Mouse (Mus musculus): Measurements from ENCODE around the gene Art3. TPM values are rescaled to one million over a fixed set of nuclear protein-coding genes. Genes with fewer than 3 reads are reported as not detected.

The Art3 gene
- polyA plus RNA-seq, 1 experiment from 2014 or later, result 13.5 TPM

GRCm38 (mm10) chr5:92395764-92396163 lies 64.1 kb downstream of the Art3 start:
- DNase-seq (ENCODE audit: low spot score), result no peak
- Histone ChIP-seq H3K9me3 (ENCODE audit: control insufficient read depth, low read length) (no peaks in the 10 kb centered on the region), H3K27ac (replicated peaks) (no peak overlapping the region), H3K4me1 (replicated peaks; ENCODE audit: control insufficient read depth, insufficient read depth) (no peaks in the 10 kb centered on the region), H3K4me3 (ENCODE audit: low read depth, low read length) (no peak overlapping the region), H3K36me3 (ENCODE audit: control insufficient read depth, insufficient read depth, low read length) (no peaks in the 10 kb centered on the region), H3K9ac (ENCODE audit: low read length) (no peak overlapping the region), H3K4me2 (replicated peaks; ENCODE audit: low read depth) (no peak overlapping the region), H3K27me3 (ENCODE audit: control insufficient read depth, insufficient read depth, low read length) (no peaks in the 10 kb centered on the region)
- TF ChIP-seq EP300 (optimal IDR thresholded peaks at IDR 0.05) (no peak), CTCF (IDR thresholded peaks at IDR 0.05; ENCODE audit: low read depth) (no peak)
- ATAC-seq (ENCODE audit: low FRiP score, low TSS enrichment), result no peak
- WGBS, result 84% methylated on average over 3 of the region's 3 CpGs

GRCm38 (mm10) chr5:92396476-92396875 lies 64.8 kb downstream of the Art3 start:
- H3K9me3 ChIP-seq (ENCODE audit: control insufficient read depth, low read length), result no peaks in the 10 kb centered on the region
- ATAC-seq (ENCODE audit: low FRiP score, low TSS enrichment), result no peak

GRCm38 (mm10) chr5:92398153-92398552 lies 66.5 kb downstream of the Art3 start:
- ATAC-seq (ENCODE audit: low FRiP score, low TSS enrichment), result peak; percentile 84
- no peaks in the 10 kb centered on the region for H3K27me3 ChIP-seq (ENCODE audit: control insufficient read depth, insufficient read depth, low read length)
- H3K4me3 ChIP-seq (ENCODE audit: low read depth, low read length), result no peak overlapping the region
- 21% methylated on average over 5 of the region's 5 CpGs for WGBS
- no peaks in the 10 kb centered on the region for H3K9me3 ChIP-seq (ENCODE audit: control insufficient read depth, low read length)
- peak; percentile 78 for DNase-seq (ENCODE audit: low spot score)
- H3K4me2 ChIP-seq (replicated peaks; ENCODE audit: low read depth), result no peak overlapping the region
- H3K9ac ChIP-seq (ENCODE audit: low read length), result no peak overlapping the region
- 0 out of 2 replicates have a peak overlapping the region, but pooled peaks have one; percentile 14 for H3K27ac ChIP-seq (replicated peaks)
- no peaks in the 10 kb centered on the region for H3K4me1 ChIP-seq (replicated peaks; ENCODE audit: control insufficient read depth, insufficient read depth)
- no peaks in the 10 kb centered on the region for H3K36me3 ChIP-seq (ENCODE audit: control insufficient read depth, insufficient read depth, low read length)
- TF ChIP-seq CTCF (IDR thresholded peaks at IDR 0.05; ENCODE audit: low read depth) (peak; percentile 92), EP300 (optimal IDR thresholded peaks at IDR 0.05) (no peak)

More at GRCm38 (mm10) chr5:92396476-92396875, 64.8 kb downstream of the Art3 start:
- WGBS, result 85% methylated on average over 6 of the region's 6 CpGs
- Histone ChIP-seq H3K9ac (ENCODE audit: low read length) (no peak overlapping the region), H3K36me3 (ENCODE audit: control insufficient read depth, insufficient read depth, low read length) (no peaks in the 10 kb centered on the region), H3K4me2 (replicated peaks; ENCODE audit: low read depth) (no peak overlapping the region), H3K27me3 (ENCODE audit: control insufficient read depth, insufficient read depth, low read length) (no peaks in the 10 kb centered on the region), H3K4me1 (replicated peaks; ENCODE audit: control insufficient read depth, insufficient read depth) (no peaks in the 10 kb centered on the region), H3K27ac (replicated peaks) (no peak overlapping the region), H3K4me3 (ENCODE audit: low read depth, low read length) (no peak overlapping the region)
- no peak for DNase-seq (ENCODE audit: low spot score)
- TF ChIP-seq EP300 (optimal IDR thresholded peaks at IDR 0.05) (no peak), CTCF (IDR thresholded peaks at IDR 0.05; ENCODE audit: low read depth) (no peak)

GRCm38 (mm10) chr5:92402816-92403215 lies 71.2 kb downstream of the Art3 start:
- WGBS, result 66% methylated on average over 9 of the region's 9 CpGs

GRCm38 (mm10) chr5:92403562-92404399 lies 72.2 kb downstream of the Art3 start:
- 62% methylated on average over 10 of the region's 10 CpGs for WGBS
- no peaks in the 10 kb centered on the region for H3K36me3 ChIP-seq (ENCODE audit: control insufficient read depth, insufficient read depth, low read length)
- H3K4me3 ChIP-seq (ENCODE audit: low read depth, low read length), result no peak overlapping the region
- no peak overlapping the region for H3K4me2 ChIP-seq (replicated peaks; ENCODE audit: low read depth)
- ATAC-seq (ENCODE audit: low FRiP score, low TSS enrichment) (no peak), DNase-seq (ENCODE audit: low spot score) (no peak)
- no peak overlapping the region for H3K9ac ChIP-seq (ENCODE audit: low read length)
- no peaks in the 10 kb centered on the region for H3K27me3 ChIP-seq (ENCODE audit: control insufficient read depth, insufficient read depth, low read length)
- no peaks in the 10 kb centered on the region for H3K4me1 ChIP-seq (replicated peaks; ENCODE audit: control insufficient read depth, insufficient read depth)
- TF ChIP-seq CTCF (IDR thresholded peaks at IDR 0.05; ENCODE audit: low read depth) (no peak), EP300 (optimal IDR thresholded peaks at IDR 0.05) (no peak)
- no peak overlapping the region for H3K27ac ChIP-seq (replicated peaks)
- H3K9me3 ChIP-seq (ENCODE audit: control insufficient read depth, low read length), result no peaks in the 10 kb centered on the region

More at GRCm38 (mm10) chr5:92402816-92403215, 71.2 kb downstream of the Art3 start:
- Histone ChIP-seq H3K9ac (ENCODE audit: low read length) (no peak overlapping the region), H3K9me3 (ENCODE audit: control insufficient read depth, low read length) (no peaks in the 10 kb centered on the region), H3K36me3 (ENCODE audit: control insufficient read depth, insufficient read depth, low read length) (no peaks in the 10 kb centered on the region), H3K4me3 (ENCODE audit: low read depth, low read length) (no peak overlapping the region), H3K4me1 (replicated peaks; ENCODE audit: control insufficient read depth, insufficient read depth) (no peaks in the 10 kb centered on the region), H3K4me2 (replicated peaks; ENCODE audit: low read depth) (no peak overlapping the region), H3K27me3 (ENCODE audit: control insufficient read depth, insufficient read depth, low read length) (no peaks in the 10 kb centered on the region), H3K27ac (replicated peaks) (no peak overlapping the region)
- DNase-seq (ENCODE audit: low spot score), result no peak
- no peak for TF ChIP-seq CTCF (IDR thresholded peaks at IDR 0.05; ENCODE audit: low read depth)
- no peak for TF ChIP-seq EP300 (optimal IDR thresholded peaks at IDR 0.05)
- ATAC-seq (ENCODE audit: low FRiP score, low TSS enrichment), result no peak

- 57% methylated on average over 2 of the region's 2 CpGs for WGBS
Observed at GRCm38 (mm10) chr5:92404400-92404678, 72.7 kb downstream of the Art3 start.

More at GRCm38 (mm10) chr5:92404400-92404678, 72.7 kb downstream of the Art3 start:
- ATAC-seq (ENCODE audit: low FRiP score, low TSS enrichment), result no peak
- Histone ChIP-seq H3K9me3 (ENCODE audit: control insufficient read depth, low read length) (no peaks in the 10 kb centered on the region), H3K4me2 (replicated peaks; ENCODE audit: low read depth) (no peak overlapping the region), H3K27ac (replicated peaks) (no peak overlapping the region), H3K9ac (ENCODE audit: low read length) (no peak overlapping the region), H3K4me1 (replicated peaks; ENCODE audit: control insufficient read depth, insufficient read depth) (no peaks in the 10 kb centered on the region), H3K36me3 (ENCODE audit: control insufficient read depth, insufficient read depth, low read length) (no peaks in the 10 kb centered on the region), H3K4me3 (ENCODE audit: low read depth, low read length) (no peak overlapping the region), H3K27me3 (ENCODE audit: control insufficient read depth, insufficient read depth, low read length) (no peaks in the 10 kb centered on the region)
- TF ChIP-seq CTCF (IDR thresholded peaks at IDR 0.05; ENCODE audit: low read depth) (no peak), EP300 (optimal IDR thresholded peaks at IDR 0.05) (no peak)
- DNase-seq (ENCODE audit: low spot score), result no peak

All from stomach, postnatal 0 days (tissue).